Mouse (Mus musculus) heart, postnatal 14 days (tissue): ENCODE results near the gene Vav2. TPM values are rescaled to one million over a fixed set of nuclear protein-coding genes. Genes with fewer than 3 reads are reported as not detected.

ENCODE experiments used
- DNase-seq, 2 experiments: peaks; one replicate each; pipeline ENCODE4 v3.0.0; 2021 to 2022
- intact Hi-C: fragments of 180-260 bp; cut with DNase I; formaldehyde crosslinking; loops from one replicate; pipeline ENCODE4 v1.15.1; 2025
- total RNA-seq, 2 experiments: library from RNA; stranded (reverse); gene quantifications; 2 replicates each; pipeline ENCODE4 v1.2.3; 2021

Gene Vav2
- total RNA-seq, 2 experiments from 2014 or later, result 14.4 to 15.0 TPM

GRCm38 (mm10) chr2:27442708-27443449, 16.0 kb upstream of the Vav2 start:
- intact Hi-C loops, result no loop called here
- DNase-seq, result no peak

- intact Hi-C loops, result no loop called here
- DNase-seq, result peak; percentile 92 to 93
Observed at GRCm38 (mm10) chr2:27441767-27442707, 15.2 kb upstream of the Vav2 start, which contains the start of gene Brd3os. Gene Brd3os, plus strand, starts transcription at chr2:27442324.

- intact Hi-C loops, result no loop called here
- no peak for DNase-seq
Observed at GRCm38 (mm10) chr2:27438281-27438680, 11.4 kb upstream of the Vav2 start.

GRCm38 (mm10) chr2:27437876-27438275, 11.0 kb upstream of the Vav2 start:
- no peak for DNase-seq
- intact Hi-C loops, result no loop called here

GRCm38 (mm10) chr2:27432599-27432998, 5.8 kb upstream of the Vav2 start:
- intact Hi-C loops, result no loop called here
- no peak for DNase-seq

GRCm38 (mm10) chr2:27430621-27431020, 3.8 kb upstream of the Vav2 start:
- no peak for DNase-seq
- intact Hi-C loops, result no loop called here

- DNase-seq, result peak; percentile 84 to 91
- intact Hi-C loops, result loop anchor here (1.0 kb wide), 1 partner anchor 139 kb away; no protein-coding TSS in a partner anchor
Observed at GRCm38 (mm10) chr2:27428071-27428470, 1.2 kb upstream of the Vav2 start.

GRCm38 (mm10) chr2:27426406-27426854, 403 bp downstream of the Vav2 start:
- peak; percentile 64 to 75 for DNase-seq
- intact Hi-C loops, result no loop called here

- intact Hi-C loops, result no loop called here
- DNase-seq, result peak; percentile 43 to 49
Observed at GRCm38 (mm10) chr2:27425751-27426405, 955 bp downstream of the Vav2 start.

GRCm38 (mm10) chr2:27425161-27425611, 1.6 kb downstream of the Vav2 start:
- intact Hi-C loops, result no loop called here
- peak in 1 of 2 experiments; percentile 42 for DNase-seq

- DNase-seq, result peak; percentile 41 to 45
- intact Hi-C loops, result no loop called here
Observed at GRCm38 (mm10) chr2:27423596-27423995, 3.2 kb downstream of the Vav2 start.

- DNase-seq, result peak; percentile 63 to 79
- intact Hi-C loops, result no loop called here
Observed at GRCm38 (mm10) chr2:27421293-27422068, 5.4 kb downstream of the Vav2 start.

- intact Hi-C loops, result no loop called here
- DNase-seq, result peak in 1 of 2 experiments; percentile 40
Observed at GRCm38 (mm10) chr2:27418577-27419070, 8.2 kb downstream of the Vav2 start.

GRCm38 (mm10) chr2:27417648-27418153, 9.1 kb downstream of the Vav2 start:
- DNase-seq, result no peak
- intact Hi-C loops, result no loop called here

GRCm38 (mm10) chr2:27416425-27416824, 10.4 kb downstream of the Vav2 start:
- intact Hi-C loops, result no loop called here
- peak; percentile 38 to 43 for DNase-seq

- intact Hi-C loops, result no loop called here
- no peak for DNase-seq
Observed at GRCm38 (mm10) chr2:27415060-27415783, 11.6 kb downstream of the Vav2 start.

GRCm38 (mm10) chr2:27413936-27414657, 12.7 kb downstream of the Vav2 start:
- intact Hi-C loops, result no loop called here
- peak; percentile 41 to 49 for DNase-seq

- intact Hi-C loops, result no loop called here
- DNase-seq, result no peak
Observed at GRCm38 (mm10) chr2:27413582-27413935, 13.3 kb downstream of the Vav2 start.
